In genomic region chr9:82884177-82884576, GRCm38 (mm10) we compare ENCODE assay signal across 15 mouse cellular contexts. TPM values are rescaled to one million over a fixed set of nuclear protein-coding genes. Genes with fewer than 3 reads are reported as not detected.
DNase-seq lines count a peak whose midpoint lies in the region; ATAC-seq and TF ChIP-seq lines count a peak whose summit lies in the region.
"Had no signal": no experiment of that assay in that cellular context is flagged by ENCODE, and none has a peak within 500 bp of the region (broad histone marks: within the 10 kb centered on the region; RNA-seq: fewer than 3 reads in every experiment).

No protein-coding gene starts in this region.

- TF ChIP-seq EP300 in MEL (IDR thresholded peaks at IDR 0.05; ENCODE audit: low read depth in 1 of 2, low read length in 2 of 2): no peak

- peak; percentile 16 for DNase-seq in hindbrain, postnatal 0 days (ENCODE audit: low spot score)
- peak; percentile 9 for DNase-seq in thymus, adult 2 months
- no peak for DNase-seq in thymus, postnatal 10 days (ENCODE audit: low spot score in 2 of 2)
- peak; percentile 36 for DNase-seq in MEL (ENCODE audit: low read depth, low spot score)
- peak; percentile 42 for DNase-seq in retina, embryonic 14.5 days (ENCODE audit: low spot score)
- no peak for DNase-seq in adrenal gland, adult (ENCODE audit: inconsistent age in 2 of 2, low spot score in 1 of 2)
- no peak for DNase-seq in right cerebral cortex, adult 18-20 months
- DNase-seq: adrenal gland, postnatal 14 days; cerebellum, adult 2 months; gastrocnemius, postnatal 36 days; liver, embryonic 13.5 days had no signal

- H3K9ac ChIP-seq in hindbrain, postnatal 0 days (replicated peaks; ENCODE audit: low read length): no peak overlapping the region
- no peak overlapping the region for H3K9ac ChIP-seq in hindbrain, embryonic 16.5 days (ENCODE audit: low read depth, low read length)
- H3K9ac ChIP-seq in MEL (ENCODE audit: control insufficient read depth, low read depth, low read length, poor library complexity, severe bottlenecking): no peak overlapping the region
- H3K9ac ChIP-seq: embryonic facial prominence, embryonic 12.5 days; forebrain, embryonic 13.5 days; heart, embryonic 15.5 days; liver, embryonic 13.5 days had no signal

- H3K9me3 ChIP-seq in hindbrain, postnatal 0 days (ENCODE audit: low read length): no peaks in the 10 kb centered on the region
- no peaks in the 10 kb centered on the region for H3K9me3 ChIP-seq in hindbrain, embryonic 16.5 days (ENCODE audit: control insufficient read depth, low read length)
- H3K9me3 ChIP-seq in MEL (replicated peaks; ENCODE audit: insufficient read depth, low read length): no peaks in the 10 kb centered on the region
- H3K9me3 ChIP-seq: embryonic facial prominence, embryonic 12.5 days; forebrain, embryonic 13.5 days; heart, embryonic 15.5 days; liver, embryonic 13.5 days had no signal

- H3K36me3 ChIP-seq in hindbrain, postnatal 0 days (ENCODE audit: insufficient read depth, low read length): peaks cover 25% of the 10 kb centered on the region
- H3K36me3 ChIP-seq in hindbrain, embryonic 16.5 days (ENCODE audit: control insufficient read depth, insufficient read depth, low read length): peaks cover 23% of the 10 kb centered on the region
- H3K36me3 ChIP-seq in thymus, adult 2 months (ENCODE audit: control insufficient read depth, insufficient read depth, low read length): peaks cover 62% of the 10 kb centered on the region
- peaks cover 1 to 64% of the 10 kb centered on the region in 2 experiments for H3K36me3 ChIP-seq in MEL (ENCODE audit: control insufficient read depth in 1 of 2, insufficient read depth in 2 of 2, low read length in 2 of 2)

- no peak for TF ChIP-seq RAD21 in MEL (IDR thresholded peaks at IDR 0.05; ENCODE audit: low read depth, low read length)

- no peak for TF ChIP-seq POLR2A in thymus, adult 2 months (IDR thresholded peaks at IDR 0.05; ENCODE audit: control insufficient read depth, extremely low read depth, insufficient read depth, low read length, poor library complexity)
- TF ChIP-seq POLR2A in MEL (IDR thresholded peaks at IDR 0.05; ENCODE audit: control insufficient read depth in 1 of 2, insufficient read depth in 1 of 2, low read depth in 1 of 2, low read length in 2 of 2, poor library complexity in 1 of 2): no peak

- no peaks in the 10 kb centered on the region for H3K27me3 ChIP-seq in hindbrain, postnatal 0 days (ENCODE audit: insufficient read depth, low read length)
- no peaks in the 10 kb centered on the region for H3K27me3 ChIP-seq in hindbrain, embryonic 16.5 days (replicated peaks; ENCODE audit: control insufficient read depth, insufficient read depth, low read length)
- H3K27me3 ChIP-seq in thymus, adult 2 months (ENCODE audit: control insufficient read depth, insufficient read depth, low read length): no peaks in the 10 kb centered on the region
- H3K27me3 ChIP-seq in MEL (ENCODE audit: control insufficient read depth in 1 of 2, insufficient read depth in 2 of 2, low read length in 2 of 2): no peaks in the 10 kb centered on the region
- H3K27me3 ChIP-seq: embryonic facial prominence, embryonic 12.5 days; forebrain, embryonic 13.5 days; heart, embryonic 15.5 days; liver, embryonic 13.5 days had no signal

- ATAC-seq in hindbrain, postnatal 0 days: no peak
- no peak for ATAC-seq in hindbrain, embryonic 16.5 days
- ATAC-seq: forebrain, embryonic 13.5 days had no signal

- H3K4me1 ChIP-seq in hindbrain, postnatal 0 days (ENCODE audit: insufficient read depth, low read length): no peaks in the 10 kb centered on the region
- no peaks in the 10 kb centered on the region for H3K4me1 ChIP-seq in hindbrain, embryonic 16.5 days (ENCODE audit: control insufficient read depth, insufficient read depth, low read depth, low read length)
- no peaks in the 10 kb centered on the region for H3K4me1 ChIP-seq in thymus, adult 2 months (replicated peaks; ENCODE audit: control insufficient read depth, insufficient read depth, low read length)
- no peaks in the 10 kb centered on the region for H3K4me1 ChIP-seq in MEL (ENCODE audit: control insufficient read depth in 1 of 2, insufficient read depth in 2 of 2, low read length in 2 of 2)
- H3K4me1 ChIP-seq: embryonic facial prominence, embryonic 12.5 days; forebrain, embryonic 13.5 days; heart, embryonic 15.5 days; liver, embryonic 13.5 days had no signal

- no peak overlapping the region for H3K4me3 ChIP-seq in hindbrain, postnatal 0 days (ENCODE audit: low read length)
- H3K4me3 ChIP-seq in hindbrain, embryonic 16.5 days (ENCODE audit: low read length): no peak overlapping the region
- H3K4me3 ChIP-seq in thymus, adult 2 months (ENCODE audit: control insufficient read depth, insufficient read depth, low read length): no peak overlapping the region
- no peak overlapping the region for H3K4me3 ChIP-seq in MEL (ENCODE audit: control insufficient read depth in 1 of 2, insufficient read depth in 1 of 2, low read depth in 2 of 2, low read length in 2 of 2)
- H3K4me3 ChIP-seq: embryonic facial prominence, embryonic 12.5 days; forebrain, embryonic 13.5 days; heart, embryonic 15.5 days; liver, embryonic 13.5 days had no signal

- no peak for TF ChIP-seq CTCF in hindbrain, postnatal 0 days (IDR thresholded peaks at IDR 0.05; ENCODE audit: low read depth)
- no peak for TF ChIP-seq CTCF in thymus, adult 2 months (IDR thresholded peaks at IDR 0.05; ENCODE audit: borderline replicate concordance, control insufficient read depth, extremely low read depth, insufficient read depth, low read length, poor library complexity)
- peak in 1 of 3 experiments; percentile 16; a peak in 1 of 6 replicates for TF ChIP-seq CTCF in MEL (IDR thresholded peaks at IDR 0.05 in 2 of 3, conservative IDR thresholded peaks at IDR 0.05 in 1 of 3; ENCODE audit: control insufficient read depth in 1 of 3, insufficient read depth in 1 of 3, low read depth in 2 of 3, low read length in 3 of 3, poor library complexity in 1 of 3, severe bottlenecking in 1 of 3)

- H3K79me2 ChIP-seq in MEL (ENCODE audit: control insufficient read depth, insufficient read depth, low read length, poor library complexity): no peaks in the 10 kb centered on the region

- no peak overlapping the region for H3K27ac ChIP-seq in hindbrain, postnatal 0 days
- H3K27ac ChIP-seq in hindbrain, embryonic 16.5 days (ENCODE audit: low read depth, low read length): no peak overlapping the region
- no peak overlapping the region for H3K27ac ChIP-seq in thymus, adult 2 months (ENCODE audit: control insufficient read depth, insufficient read depth, low read length)
- no peak overlapping the region for H3K27ac ChIP-seq in MEL (ENCODE audit: control insufficient read depth, low read depth, low read length)
- H3K27ac ChIP-seq: embryonic facial prominence, embryonic 12.5 days; forebrain, embryonic 13.5 days; heart, embryonic 15.5 days; liver, embryonic 13.5 days had no signal

- no peak overlapping the region for H3K4me2 ChIP-seq in hindbrain, postnatal 0 days (ENCODE audit: low read depth, low read length)
- no peak overlapping the region for H3K4me2 ChIP-seq in hindbrain, embryonic 16.5 days (ENCODE audit: low read length)
- H3K4me2 ChIP-seq: embryonic facial prominence, embryonic 12.5 days; forebrain, embryonic 13.5 days; heart, embryonic 15.5 days; liver, embryonic 13.5 days had no signal

TF ChIP-seq in MEL, 35 proteins besides CTCF, POLR2A, EP300 and RAD21:
- TF ChIP-seq MXI1 (IDR thresholded peaks at IDR 0.05; ENCODE audit: low read depth, low read length) (no peak), ZMIZ1 (IDR thresholded peaks at IDR 0.05; ENCODE audit: low read depth, low read length) (no peak), UBTF (IDR thresholded peaks at IDR 0.05; ENCODE audit: borderline replicate concordance, insufficient read depth, low read depth, low read length) (no peak), NRF1 (IDR thresholded peaks at IDR 0.05; ENCODE audit: insufficient read depth, low read depth, low read length, poor library complexity, severe bottlenecking) (no peak), NELFE (IDR thresholded peaks at IDR 0.05; ENCODE audit: low read depth, low read length) (no peak), ETS1 (IDR thresholded peaks at IDR 0.05; ENCODE audit: low read depth, low read length) (no peak), KAT2A (conservative IDR thresholded peaks at IDR 0.05; ENCODE audit: low read depth, low read length) (no peak), USF1 (IDR thresholded peaks at IDR 0.05; ENCODE audit: low read depth, low read length) (no peak), BHLHE40 (IDR thresholded peaks at IDR 0.05; ENCODE audit: borderline replicate concordance, low read depth, low read length) (no peak), ZKSCAN1 (IDR thresholded peaks at IDR 0.05; ENCODE audit: low read depth, low read length) (no peak), MYC (IDR thresholded peaks at IDR 0.05; ENCODE audit: low read depth, low read length) (no peak), SMC3 (IDR thresholded peaks at IDR 0.05; ENCODE audit: low read depth, low read length) (no peak), CHD2 (IDR thresholded peaks at IDR 0.05; ENCODE audit: low read length) (no peak), POLR2AphosphoS2 (IDR thresholded peaks at IDR 0.05; ENCODE audit: low read length) (no peak), TAL1 (IDR thresholded peaks at IDR 0.05; ENCODE audit: low read length) (no peak), MAZ (IDR thresholded peaks at IDR 0.05; ENCODE audit: low read depth, low read length) (no peak), ELF1 (IDR thresholded peaks at IDR 0.05; ENCODE audit: low read depth, low read length) (no peak), TBP (IDR thresholded peaks at IDR 0.05; ENCODE audit: low read depth, low read length) (no peak)

RNA-seq across cellular contexts. Expression of gene Irak1bp1, which starts 54.8 kb away (rescaled TPM):
- 21.3 and 27.0 TPM in 2 replicates for total RNA-seq in hindbrain, postnatal 0 days (2014; rRNA removed)
- polyA plus RNA-seq in hindbrain, postnatal 0 days (2015; fragmentation: Nextera tagmentation; extraction: Ambion mirVana): 40.5 and 42.3 TPM in 2 replicates
- 31.2 and 36.3 TPM in 2 replicates for polyA plus RNA-seq in hindbrain, embryonic 16.5 days (2015; fragmentation: Nextera tagmentation; extraction: Ambion mirVana)
- polyA plus RNA-seq in thymus, adult 2 months (2012; rRNA removed): 5.6 and 6.7 TPM in 2 replicates
- 10.0 and 10.4 TPM in 2 replicates for total RNA-seq in MEL (2012; rRNA removed)
- polyA plus RNA-seq in MEL (2012; ENCODE audit: insufficient read depth in 1 of 2, insufficient read length in 2 of 2, low read depth in 1 of 2, low replicate concordance in 2 of 2, missing spikeins in 1 of 2): 10 to 100 TPM in 1 of 2 experiments, not detected in 1; 14.1 TPM

Comparison
In these comparisons a context has a peak if more than half of its experiments do, and no peak if none do; other contexts are left out.
1. DNase-seq: peak in hindbrain, postnatal 0 days (single experiment), thymus, adult 2 months (single experiment), MEL (single experiment) and retina, embryonic 14.5 days (single experiment); none in thymus, postnatal 10 days (0 of 2), adrenal gland, adult (0 of 2) and right cerebral cortex, adult 18-20 months (single experiment).